Mouse (Mus musculus) CD4-positive helper T cell, adult 2 months (primary cell): ENCODE results near the gene Olfr1055.
"Not testable (repeated sequence)": the region's sequence is repeated elsewhere in the genome, so short reads cannot be mapped to it uniquely, and the experiment has no call there.

Experiments
- DNase-seq: peaks from one replicate; pipeline ENCODE4 v3.0.0-alpha.2; 2012; ENCODE audit warnings: low read depth, missing footprints, low spot score

Olfr1055 gene

DNA sequence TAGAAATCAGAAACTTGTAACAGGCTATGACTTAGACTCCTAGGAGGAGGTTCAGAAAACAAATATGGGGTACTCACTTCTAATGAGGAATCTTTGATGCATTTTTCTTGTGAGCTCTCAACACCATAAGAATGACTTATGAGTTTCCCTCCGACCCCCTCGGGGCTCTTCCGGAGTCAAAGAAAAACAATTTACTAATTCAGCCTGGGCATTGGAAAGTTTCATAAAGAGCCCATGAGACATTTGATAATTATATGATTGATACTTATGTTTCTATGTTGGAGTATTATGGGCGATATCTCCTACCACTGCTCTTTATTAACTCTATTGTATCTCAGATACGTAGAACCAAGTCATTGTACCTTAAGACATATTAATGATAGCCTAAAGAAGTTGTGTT lies at the start of gene Olfr1055:
Gene Olfr1055 (minus strand): TSS at position 101 of the 400 bp plus-strand sequence.
- no peak for DNase-seq

DNA sequence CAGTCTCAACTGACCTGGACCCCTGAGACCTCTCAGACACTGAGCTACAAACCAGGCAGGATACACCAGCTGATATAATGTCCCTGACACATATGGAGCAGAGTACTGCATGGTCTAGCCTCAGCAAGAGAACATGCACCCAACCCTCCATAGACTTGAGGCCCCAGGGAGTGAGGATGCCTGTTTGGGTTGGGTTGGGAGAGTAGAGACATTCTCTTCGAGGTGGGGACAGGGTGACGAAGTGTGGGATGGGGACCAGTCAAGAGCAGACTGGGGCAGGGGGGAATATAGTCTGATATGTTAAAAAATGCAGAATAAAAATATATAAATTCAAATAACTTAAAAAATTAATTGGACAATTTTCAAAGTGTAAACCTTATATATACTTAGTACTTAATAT lies 45.0 kb upstream of the Olfr1055 start:
- no peak for DNase-seq

DNA sequence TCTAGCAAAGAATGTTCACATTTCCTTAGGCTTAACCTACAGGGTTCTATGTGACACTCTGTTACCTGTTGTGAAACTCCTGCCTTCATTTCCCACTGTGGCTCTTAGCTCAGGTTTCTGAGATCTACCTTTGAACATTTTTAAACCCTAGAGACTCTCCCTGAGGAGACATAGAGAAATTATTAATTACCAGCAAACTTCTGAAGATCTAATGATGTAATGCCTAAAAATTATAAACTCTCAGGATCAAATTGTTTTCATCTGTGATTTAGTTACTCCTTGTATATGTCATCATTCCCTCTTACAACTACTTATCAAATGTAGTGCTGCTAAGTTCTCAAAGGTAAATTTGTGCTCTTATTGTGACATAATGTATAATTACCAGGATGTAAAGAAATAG lies 38.4 kb upstream of the Olfr1055 start, which contains the start of gene Olfr1058:
Gene Olfr1058 (minus strand): TSS at position 101 of the 400 bp plus-strand sequence.
- DNase-seq: not testable (repeated sequence)

DNA sequence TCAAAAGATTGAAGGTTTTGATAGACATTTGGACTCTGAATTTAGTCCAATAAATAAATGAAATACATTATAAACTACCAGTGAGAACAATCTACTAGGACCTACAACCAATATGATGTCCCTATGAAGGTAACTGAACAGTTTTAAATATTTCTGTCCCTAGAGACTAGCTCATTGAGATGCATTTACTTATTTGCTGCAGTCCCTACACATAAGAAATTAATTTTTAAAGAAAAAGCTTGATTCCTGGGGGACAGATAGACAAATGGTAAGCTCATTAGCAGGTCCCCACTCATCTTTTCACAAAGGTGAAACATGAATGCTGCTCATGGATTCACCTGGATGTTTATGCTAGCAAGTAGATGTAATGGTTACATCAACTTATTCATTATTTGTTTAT lies 28.2 kb upstream of the Olfr1055 start, which contains the start of gene Olfr1057:
Gene Olfr1057 (minus strand): TSS at position 101 of the 400 bp plus-strand sequence.
- DNase-seq: no peak

DNA sequence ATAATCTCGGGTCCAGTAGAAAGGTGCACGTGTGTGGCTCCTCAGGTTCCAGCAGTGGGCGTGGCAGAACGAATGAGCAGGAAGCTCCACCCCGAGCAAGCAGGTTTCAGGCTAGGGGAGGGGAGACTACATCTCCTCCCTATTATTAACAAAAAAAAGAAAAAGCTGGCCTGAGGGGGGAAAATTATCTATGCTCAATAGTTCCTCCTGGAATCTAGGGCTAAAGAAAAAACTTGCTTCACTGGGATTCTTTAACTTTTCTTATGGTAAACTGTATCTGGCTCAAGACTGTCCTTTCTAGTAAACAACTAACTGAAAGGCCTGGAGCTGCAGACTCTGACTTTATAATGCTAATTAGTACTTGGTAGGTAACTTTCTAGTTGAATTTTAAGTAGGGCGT lies 16.3 kb upstream of the Olfr1055 start:
- not testable (repeated sequence) for DNase-seq

DNA sequence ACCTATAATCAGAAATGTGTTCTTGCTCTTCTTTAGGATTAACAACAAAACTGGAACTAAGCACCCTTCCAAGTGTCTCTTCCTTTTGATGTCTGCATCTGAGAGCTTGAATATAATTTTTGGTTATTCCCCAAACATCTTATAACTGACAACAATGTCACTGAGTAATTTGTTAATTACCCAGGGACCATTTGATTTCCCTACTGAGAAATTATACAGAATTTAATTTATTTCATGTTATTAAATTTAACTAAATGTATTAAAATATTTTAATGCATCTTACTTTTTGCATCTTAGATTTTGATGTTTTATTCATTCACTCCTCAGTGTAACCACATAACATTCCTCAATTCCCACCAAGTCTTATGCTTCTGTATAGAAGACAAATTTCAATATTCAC lies 12.3 kb upstream of the Olfr1055 start, which contains the start of gene Olfr1056:
Gene Olfr1056 (minus strand): TSS at position 101 of the 400 bp plus-strand sequence.
- no peak for DNase-seq

DNA sequence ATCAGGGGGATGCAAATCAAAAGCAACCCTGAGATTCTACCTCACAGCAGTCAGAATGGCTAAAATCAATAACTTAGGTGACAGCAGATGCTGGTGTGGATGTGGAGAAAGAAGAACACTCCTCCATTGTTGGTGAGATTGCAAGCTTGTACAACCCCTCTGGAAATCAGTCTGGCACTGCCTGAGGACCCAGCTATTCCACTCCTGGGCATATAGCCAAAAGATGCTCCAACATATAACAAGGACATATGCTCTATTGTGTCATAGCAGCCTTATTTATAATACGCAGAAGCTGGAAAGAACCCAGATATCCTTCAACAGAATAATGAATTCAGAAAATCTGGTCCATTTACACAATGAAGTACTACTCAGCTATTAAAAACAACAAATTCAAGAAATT lies 1.7 kb upstream of the Olfr1055 start:
- not testable (repeated sequence) for DNase-seq

DNA sequence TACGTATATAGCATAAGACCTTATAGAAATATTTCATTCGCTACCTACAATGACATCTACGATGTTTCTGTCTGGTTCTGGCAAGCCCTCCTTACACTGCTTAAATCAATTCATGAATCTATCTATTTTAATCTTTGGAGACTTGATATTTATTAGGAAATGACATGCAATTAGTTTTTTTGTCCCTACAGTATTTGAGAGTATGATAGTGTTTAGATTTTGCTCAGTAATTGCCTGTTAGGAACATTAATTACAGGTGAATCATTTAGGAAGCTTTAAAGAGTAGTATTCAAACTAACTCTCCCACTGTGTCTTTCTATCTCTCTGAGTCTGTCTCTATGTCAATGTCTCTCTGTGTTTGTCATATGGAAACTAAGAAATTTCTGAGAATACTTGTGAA lies 14.8 kb downstream of the Olfr1055 start, which contains the start of gene Olfr1054:
Gene Olfr1054 (minus strand): TSS at position 101 of the 400 bp plus-strand sequence.
- no peak for DNase-seq

DNA sequence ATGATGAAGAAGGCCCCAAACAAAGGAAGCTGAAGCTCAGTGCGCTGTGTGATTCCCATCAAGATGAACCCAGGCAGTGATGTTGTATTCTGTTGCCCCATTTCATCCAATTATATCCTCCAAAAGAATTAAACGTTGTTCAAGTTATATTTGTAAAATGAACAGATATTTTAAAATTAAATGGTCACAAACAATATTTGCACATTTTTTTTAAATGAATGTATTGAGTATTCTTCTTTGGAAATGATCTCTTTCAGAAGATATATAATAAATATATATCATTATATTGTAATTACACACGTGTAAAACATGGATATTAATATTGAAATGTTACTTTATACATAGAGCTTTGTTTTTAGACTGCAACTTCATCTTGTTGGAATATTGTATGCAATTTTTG lies 34.9 kb downstream of the Olfr1055 start, which contains the start of gene Olfr1053:
Gene Olfr1053 (minus strand): TSS at position 101 of the 400 bp plus-strand sequence.
- no peak for DNase-seq
